ENCODE assay signal across 14 mouse cellular contexts in the genomic region with DNA sequence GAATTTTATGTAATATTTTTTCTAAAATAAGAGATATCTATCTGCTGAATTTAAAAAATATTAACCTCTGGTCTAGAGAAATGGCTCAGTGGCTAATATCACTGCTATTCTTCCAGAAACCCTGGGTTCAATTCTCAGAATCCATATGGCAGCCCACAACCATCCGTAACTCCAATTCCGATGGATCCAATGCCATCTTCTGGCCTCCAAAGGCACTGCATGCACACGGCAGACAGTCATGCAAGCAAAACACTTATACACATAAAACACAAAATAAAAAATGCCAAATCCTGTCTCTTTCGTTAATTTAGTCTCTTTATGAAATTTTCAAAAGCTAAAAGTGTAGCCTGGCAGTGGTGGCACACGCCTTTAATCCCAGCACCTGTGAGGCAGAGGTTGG.
DNase-seq lines count a peak whose midpoint lies in the region; ATAC-seq and TF ChIP-seq lines count a peak whose summit lies in the region.
"Had no signal": no experiment of that assay in that cellular context is flagged by ENCODE, and none has a peak within 500 bp of the region (broad histone marks: within the 10 kb centered on the region; RNA-seq: fewer than 3 reads in every experiment).

No protein-coding gene starts in this region.

- no peak overlapping the region for H3K4me3 ChIP-seq in heart, postnatal 0 days (ENCODE audit: low read depth, low read length)
- no peak overlapping the region for H3K4me3 ChIP-seq in lung, adult 2 months (replicated peaks; ENCODE audit: extremely low read depth, low read depth, low read length)
- H3K4me3 ChIP-seq in ES-E14 (ENCODE audit: insufficient read depth in 1 of 2, low read depth in 1 of 2, low read length in 2 of 2, poor library complexity in 1 of 2, severe bottlenecking in 1 of 2): no peak overlapping the region
- no peak overlapping the region for H3K4me3 ChIP-seq in small intestine, adult 2 months (ENCODE audit: low read depth, low read length)
- H3K4me3 ChIP-seq: embryonic facial prominence, embryonic 10.5 days; limb, embryonic 10.5 days; midbrain, embryonic 12.5 days had no signal

- intact Hi-C loops in heart, postnatal 25 days (cut with DNase I): no loop called here

- in situ Hi-C loops in ES-E14 (cut with MboI; ENCODE audit: low sequenced_read_pairs in 2 of 2, unreplicated experiment in 2 of 2): no loop called here

- no peak overlapping the region for H3K27ac ChIP-seq in heart, postnatal 0 days (ENCODE audit: low read depth)
- no peak overlapping the region for H3K27ac ChIP-seq in ES-E14 (ENCODE audit: insufficient read depth, low read depth, low read length, poor library complexity, severe bottlenecking)
- H3K27ac ChIP-seq in small intestine, adult 2 months (ENCODE audit: insufficient read depth, low read depth, low read length): no peak overlapping the region
- H3K27ac ChIP-seq: embryonic facial prominence, embryonic 10.5 days; limb, embryonic 10.5 days; midbrain, embryonic 12.5 days had no signal

- peak; percentile 25 for TF ChIP-seq CTCF in heart, postnatal 0 days (IDR thresholded peaks at IDR 0.05; ENCODE audit: low read depth)
- peak; percentile 61 for TF ChIP-seq CTCF in lung, adult 2 months (IDR thresholded peaks at IDR 0.05; ENCODE audit: insufficient read depth, low read length)
- peak; percentile 31; the same call in 1 of the 2 replicates for TF ChIP-seq CTCF in small intestine, adult 2 months (IDR thresholded peaks at IDR 0.05; ENCODE audit: extremely low read depth, insufficient read length, insufficient replicate concordance, low read depth, low read length)

- no peak for ATAC-seq in heart, postnatal 0 days (ENCODE audit: insufficient read depth, low read depth)

- TF ChIP-seq EP300 in heart, postnatal 0 days (IDR thresholded peaks at IDR 0.05; ENCODE audit: low read depth): no peak

- 93% methylated on average over 5 of the region's 5 CpGs for WGBS in heart, postnatal 0 days
- WGBS in lung, adult 2 months: 91% methylated on average over 5 of the region's 5 CpGs
- 95% methylated on average over 5 of the region's 5 CpGs for WGBS in small intestine, adult 2 months

- H3K4me1 ChIP-seq in heart, postnatal 0 days (ENCODE audit: control insufficient read depth, insufficient read depth): no peaks in the 10 kb centered on the region
- peaks cover 4% of the 10 kb centered on the region for H3K4me1 ChIP-seq in lung, adult 2 months (ENCODE audit: control insufficient read depth, insufficient read depth, low read length)
- no peaks in the 10 kb centered on the region for H3K4me1 ChIP-seq in ES-E14 (ENCODE audit: control insufficient read depth in 2 of 2, insufficient read depth in 2 of 2, low read length in 2 of 2, poor library complexity in 1 of 2)
- H3K4me1 ChIP-seq in small intestine, adult 2 months (ENCODE audit: control insufficient read depth, insufficient read depth, insufficient read length, low read length): peaks cover 8% of the 10 kb centered on the region
- H3K4me1 ChIP-seq: embryonic facial prominence, embryonic 10.5 days; limb, embryonic 10.5 days; midbrain, embryonic 12.5 days had no signal

- H3K9me3 ChIP-seq in heart, postnatal 0 days (replicated peaks; ENCODE audit: control insufficient read depth, low read length): no peaks in the 10 kb centered on the region
- no peaks in the 10 kb centered on the region for H3K9me3 ChIP-seq in ES-E14 (ENCODE audit: control insufficient read depth, insufficient read depth, low read depth, low read length)
- H3K9me3 ChIP-seq: embryonic facial prominence, embryonic 10.5 days; limb, embryonic 10.5 days; midbrain, embryonic 12.5 days had no signal

- no peak for TF ChIP-seq POLR2A in lung, adult 2 months (IDR thresholded peaks at IDR 0.05; ENCODE audit: borderline replicate concordance, extremely low read depth, low read depth, low read length)
- TF ChIP-seq POLR2A in small intestine, adult 2 months (IDR thresholded peaks at IDR 0.05; ENCODE audit: low read depth, low read length): no peak

- DNase-seq in heart, postnatal 0 days (ENCODE audit: low spot score): no peak
- no peak for DNase-seq in heart, postnatal 25 days (ENCODE audit: low spot score)
- DNase-seq in lung, adult 2 months: no peak
- DNase-seq in lung, adult 18-20 months: no peak
- no peak for DNase-seq in ES-E14 (ENCODE audit: low read depth, low spot score)
- no peak for DNase-seq in ovary, postnatal 10 days (ENCODE audit: low spot score)
- DNase-seq: adrenal gland, adult 8-10 months; cerebellum, adult 9-11 months; heart, postnatal 36 days; kidney, postnatal 25 days had no signal

- no peaks in the 10 kb centered on the region for H3K27me3 ChIP-seq in heart, postnatal 0 days (ENCODE audit: control insufficient read depth, insufficient read depth, low read length)
- no peaks in the 10 kb centered on the region for H3K27me3 ChIP-seq in small intestine, adult 2 months (ENCODE audit: control insufficient read depth, insufficient read depth, low read length)
- H3K27me3 ChIP-seq: midbrain, embryonic 12.5 days had no signal

- H3K4me2 ChIP-seq in heart, postnatal 0 days (ENCODE audit: low read depth, low read length): no peak overlapping the region
- H3K4me2 ChIP-seq: midbrain, embryonic 12.5 days had no signal

- no peak overlapping the region for H3K9ac ChIP-seq in heart, postnatal 0 days (replicated peaks; ENCODE audit: low read depth, low read length)
- H3K9ac ChIP-seq in ES-E14 (ENCODE audit: insufficient read depth, low read depth, low read length, poor library complexity, severe bottlenecking): no peak overlapping the region
- H3K9ac ChIP-seq: midbrain, embryonic 12.5 days had no signal

- H3K36me3 ChIP-seq in heart, postnatal 0 days (replicated peaks; ENCODE audit: control insufficient read depth, insufficient read depth, low read length): no peaks in the 10 kb centered on the region
- no peaks in the 10 kb centered on the region for H3K36me3 ChIP-seq in ES-E14 (ENCODE audit: control insufficient read depth, insufficient read depth, low read length, poor library complexity, severe bottlenecking)
- peaks cover 10% of the 10 kb centered on the region for H3K36me3 ChIP-seq in small intestine, adult 2 months (ENCODE audit: control insufficient read depth, insufficient read depth, low read length)
- H3K36me3 ChIP-seq: embryonic facial prominence, embryonic 10.5 days; midbrain, embryonic 12.5 days had no signal

TF ChIP-seq in ES-E14, 5 proteins besides CTCF, POLR2A, EP300 and RAD21:
- TF ChIP-seq ZC3H11A (IDR thresholded peaks at IDR 0.05; ENCODE audit: borderline replicate concordance, low read depth, low read length) (0 out of 2 replicates have a peak, but pooled peaks have one; percentile 13), HCFC1 (IDR thresholded peaks at IDR 0.05; ENCODE audit: borderline replicate concordance, insufficient read depth, low read length) (no peak)
